Mouse (Mus musculus): ENCODE data around the gene Ankrd11.

DNA sequence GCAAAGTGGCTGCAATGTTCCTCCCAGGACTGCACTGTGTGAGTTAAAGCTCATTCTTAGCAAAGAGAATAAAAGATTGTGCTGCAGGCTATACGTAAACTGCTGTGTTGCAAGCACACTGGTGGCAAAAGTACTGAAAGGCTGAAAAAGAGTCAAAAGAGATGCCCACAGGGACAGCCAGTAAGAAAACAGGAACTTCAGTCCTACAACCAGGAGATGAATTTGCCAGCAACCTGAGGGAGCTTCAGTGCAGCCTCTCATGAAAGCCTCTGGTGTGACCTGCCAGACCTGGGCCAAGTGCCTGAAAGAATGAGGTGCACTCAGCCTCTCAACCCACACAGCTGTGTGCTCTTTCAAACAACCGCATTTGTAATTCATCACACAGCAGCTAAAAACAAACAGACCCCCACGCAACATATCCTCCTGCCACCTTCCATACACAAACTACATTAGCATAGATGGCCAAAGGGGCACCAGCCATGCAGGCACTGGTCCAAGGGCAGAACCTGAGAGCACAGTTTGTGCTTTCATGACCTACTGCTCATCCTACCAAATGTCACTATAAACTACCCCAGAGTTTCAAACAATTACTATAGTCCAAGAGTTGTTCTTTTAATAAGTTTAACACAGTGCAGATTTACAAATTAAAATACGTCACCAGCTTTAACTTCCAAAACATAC is 23.5 kb downstream of the Ankrd11 start:
- TF ChIP-seq POLR2A (IDR thresholded peaks at IDR 0.05; ENCODE audit: control insufficient read depth in 1 of 2, insufficient read depth in 1 of 2, low read depth in 1 of 2, low read length in 2 of 2, poor library complexity in 1 of 2) (no peak), CTCF (IDR thresholded peaks at IDR 0.05 in 2 of 3, conservative IDR thresholded peaks at IDR 0.05 in 1 of 3; ENCODE audit: control insufficient read depth in 1 of 3, insufficient read depth in 1 of 3, low read depth in 2 of 3, low read length in 3 of 3, poor library complexity in 1 of 3, severe bottlenecking in 1 of 3) (no peak)
